Mouse (Mus musculus) midbrain, embryonic 14.5 days (tissue): ENCODE measurements around the gene Sptb. TPM values are rescaled to one million over a fixed set of nuclear protein-coding genes. Genes with fewer than 3 reads are reported as not detected.

Source experiments
- ATAC-seq: fragments of 200-750 bp; cut with Nextera tagmentation; 2 replicates; pipeline ENCODE4 v1.8.0; 2017; ENCODE audit warnings: moderate number of reproducible peaks, moderate library complexity; ENCODE audit not compliant: low FRiP score, low TSS enrichment
- DNase-seq: peaks from one replicate; pipeline ENCODE4 v3.0.0-alpha.2; 2015
- H3K27ac ChIP-seq: fragments of 300-500 bp; sonication (generic); replicated peaks from 2 replicates; pipeline ENCODE4 v1.5.1; 2014; ENCODE audit warnings: mild to moderate bottlenecking, low read depth, low read length, moderate library complexity
- H3K27me3 ChIP-seq: fragments of 300-500 bp; sonication (generic); 2 replicates; pipeline ENCODE4 v1.6.1; 2014; ENCODE audit warnings: low read length, control low read depth, mixed read lengths; ENCODE audit not compliant: control insufficient read depth, insufficient read depth
- H3K36me3 ChIP-seq: fragments of 300-500 bp; sonication (generic); 2 replicates; pipeline ENCODE4 v1.6.1; 2014; ENCODE audit warnings: low read length, control low read depth; ENCODE audit not compliant: control insufficient read depth, insufficient read depth
- H3K4me1 ChIP-seq: fragments of 300-500 bp; sonication (generic); 2 replicates; pipeline ENCODE4 v1.6.1; 2014; ENCODE audit warnings: mild to moderate bottlenecking, antibody characterized with exemption, low read length, control low read depth; ENCODE audit not compliant: control insufficient read depth, insufficient read depth
- H3K4me2 ChIP-seq: fragments of 300-500 bp; sonication (generic); 2 replicates; pipeline ENCODE4 v1.6.1; 2014; ENCODE audit warnings: mild to moderate bottlenecking, low read length, moderate library complexity
- H3K4me3 ChIP-seq: fragments of 300-500 bp; sonication (generic); replicated peaks from 2 replicates; pipeline ENCODE4 v1.5.1; 2014; ENCODE audit warnings: low read depth, low read length
- H3K9ac ChIP-seq: fragments of 300-500 bp; sonication (generic); replicated peaks from 2 replicates; pipeline ENCODE4 v1.6.1; 2014; ENCODE audit warnings: mild to moderate bottlenecking, low read length, moderate library complexity
- H3K9me3 ChIP-seq: fragments of 300-500 bp; sonication (generic); 2 replicates; pipeline ENCODE4 v1.6.1; 2016; ENCODE audit warnings: low read length, control low read depth, mixed read lengths; ENCODE audit not compliant: control insufficient read depth
- WGBS: fragments of 180-500 bp; shearing (Covaris S2); extraction: QIAGEN DNeasy Blood & Tissue Kit; methylation state at CpG from one replicate; pipeline ENCODE4 v1.1.7; 2014; 5-methylcytosine and 5-hydroxymethylcytosine counted together
- polyA plus RNA-seq: library from polyadenylated mRNA; unstranded; fragments of >200 nt; fragmentation: Nextera tagmentation; extraction: Ambion mirVana; gene quantifications from 2 replicates; pipeline ENCODE4 v1.2.1, GENCODE M21; 2014

The Sptb gene
- polyA plus RNA-seq, 1 experiment from 2014 or later = 4.2 TPM

GRCm38 (mm10) chr12:76681937-76682336 lies 28.4 kb downstream of the Sptb start:
- H3K27me3 ChIP-seq = no peaks in the 10 kb centered on the region
- H3K9ac ChIP-seq = no peak overlapping the region
- DNase-seq (no peak), ATAC-seq (no peak)
- H3K27ac ChIP-seq = no peak overlapping the region
- H3K36me3 ChIP-seq = no peaks in the 10 kb centered on the region
- no peak overlapping the region for H3K4me2 ChIP-seq
- H3K4me1 ChIP-seq = no peaks in the 10 kb centered on the region
- no peak overlapping the region for H3K4me3 ChIP-seq
- H3K9me3 ChIP-seq = no peaks in the 10 kb centered on the region

DNA sequence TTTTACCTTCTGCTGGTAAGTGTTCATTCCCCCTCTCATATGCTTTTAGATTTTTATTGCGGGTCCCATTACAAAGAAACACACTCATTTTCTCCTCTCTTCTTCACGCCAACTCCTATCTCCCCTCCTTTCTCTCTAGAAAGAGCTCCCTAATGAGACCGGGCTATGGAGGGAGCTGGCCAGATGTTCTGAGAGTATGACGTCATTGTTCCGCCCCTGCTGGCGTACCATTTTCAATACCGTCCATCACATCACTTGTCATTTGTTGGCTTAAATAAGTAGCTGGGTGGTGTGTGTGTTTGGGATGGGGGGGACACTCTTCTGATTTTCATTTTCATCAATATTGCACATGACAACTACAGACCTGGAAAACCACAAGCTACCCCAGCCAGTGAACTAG lies 33.3 kb downstream of the Sptb start:
- Histone ChIP-seq H3K36me3 (no peaks in the 10 kb centered on the region), H3K27me3 (no peaks in the 10 kb centered on the region), H3K27ac (no peak overlapping the region), H3K4me2 (no peak overlapping the region), H3K9me3 (no peaks in the 10 kb centered on the region), H3K4me3 (no peak overlapping the region), H3K9ac (no peak overlapping the region), H3K4me1 (no peaks in the 10 kb centered on the region)
- ATAC-seq (no peak), DNase-seq (no peak)
- WGBS = 73% methylated on average over 7 of the region's 7 CpGs

DNA sequence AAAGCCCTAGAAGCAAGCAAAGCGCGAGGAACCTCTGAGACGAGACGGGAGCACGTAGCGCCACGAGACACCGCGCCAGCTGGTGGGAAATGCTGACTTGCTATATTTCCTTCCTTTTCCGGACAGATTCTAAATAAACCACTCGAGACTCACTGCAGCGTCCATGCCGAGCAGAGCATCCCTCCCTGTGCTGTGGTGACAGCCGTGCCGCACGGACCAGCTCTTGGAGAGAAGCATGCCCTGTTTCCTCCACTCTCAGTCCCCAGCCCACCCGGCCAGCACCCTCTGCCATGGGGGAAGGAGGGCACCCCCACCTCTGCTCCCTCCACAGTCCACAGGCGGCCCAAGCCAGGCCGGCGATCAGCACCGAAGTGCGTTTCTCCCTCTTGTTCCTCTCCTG lies 33.9 kb downstream of the Sptb start:
- no peaks in the 10 kb centered on the region for H3K9me3 ChIP-seq

GRCm38 (mm10) chr12:76675364-76675763 lies 35.0 kb downstream of the Sptb start:
- H3K36me3 ChIP-seq = no peaks in the 10 kb centered on the region
- ATAC-seq = no peak
- no peak overlapping the region for H3K9ac ChIP-seq
- DNase-seq = no peak
- no peak overlapping the region for H3K4me2 ChIP-seq
- no peaks in the 10 kb centered on the region for H3K27me3 ChIP-seq
- 39% methylated on average over 5 of the region's 5 CpGs for WGBS
- H3K27ac ChIP-seq = no peak overlapping the region
- no peak overlapping the region for H3K4me3 ChIP-seq
- no peaks in the 10 kb centered on the region for H3K4me1 ChIP-seq
- no peaks in the 10 kb centered on the region for H3K9me3 ChIP-seq

More for the DNA sequence above, 33.9 kb downstream of the Sptb start:
- no peak for DNase-seq
- 84% methylated on average over 22 of the region's 22 CpGs for WGBS
- Histone ChIP-seq H3K4me2 (no peak overlapping the region), H3K4me1 (no peaks in the 10 kb centered on the region), H3K36me3 (no peaks in the 10 kb centered on the region), H3K27me3 (no peaks in the 10 kb centered on the region), H3K4me3 (no peak overlapping the region), H3K27ac (no peak overlapping the region), H3K9ac (no peak overlapping the region)
- ATAC-seq = no peak

DNA sequence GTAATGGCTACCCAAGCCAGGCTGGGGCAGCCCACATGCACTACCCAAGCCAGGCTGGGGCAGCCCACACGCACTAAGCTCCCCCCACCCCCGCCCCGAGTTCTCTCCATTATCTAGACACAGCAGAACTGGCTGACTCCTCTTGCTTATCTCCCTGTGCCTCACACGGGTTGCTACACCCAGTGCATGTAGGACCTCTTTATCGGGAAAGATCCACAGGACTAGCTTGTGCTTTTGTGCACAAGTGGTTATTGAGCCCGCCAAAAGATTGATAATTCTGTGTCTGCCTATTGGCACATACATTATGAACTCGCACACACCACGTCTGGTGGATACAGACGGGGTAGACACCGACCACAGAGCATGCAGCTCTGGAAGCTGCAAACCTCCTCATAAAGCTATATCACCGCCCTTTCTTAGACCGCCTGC lies 36.5 kb downstream of the Sptb start:
- Histone ChIP-seq H3K27ac (no peak overlapping the region), H3K9ac (no peak overlapping the region), H3K4me1 (no peaks in the 10 kb centered on the region), H3K9me3 (no peaks in the 10 kb centered on the region), H3K4me3 (no peak overlapping the region), H3K4me2 (no peak overlapping the region), H3K27me3 (no peaks in the 10 kb centered on the region), H3K36me3 (no peaks in the 10 kb centered on the region)
- WGBS = 79% methylated on average over 12 of the region's 12 CpGs
- DNase-seq (no peak), ATAC-seq (no peak)

DNA sequence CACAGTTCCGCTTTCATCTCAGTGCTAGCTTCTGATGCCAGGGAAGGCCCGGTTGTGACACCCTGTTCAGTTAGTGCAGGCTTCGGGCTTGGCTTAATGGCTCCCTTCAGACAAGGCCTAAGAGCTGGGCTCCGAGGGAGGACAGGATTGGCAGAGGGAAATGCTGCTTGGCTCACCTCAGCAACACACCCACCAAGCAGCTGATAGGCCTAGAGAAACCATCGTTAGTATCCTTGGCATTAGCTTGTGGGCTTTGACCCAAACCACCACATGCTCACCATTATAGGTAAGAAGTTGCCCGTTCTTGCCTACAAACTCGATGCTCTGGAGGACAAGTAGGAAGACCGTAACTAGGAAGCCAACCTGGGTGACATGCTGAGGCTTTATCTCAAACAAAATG lies 38.3 kb downstream of the Sptb start:
- Histone ChIP-seq H3K27me3 (no peaks in the 10 kb centered on the region), H3K4me3 (no peak overlapping the region), H3K9me3 (no peaks in the 10 kb centered on the region), H3K27ac (no peak overlapping the region), H3K4me2 (no peak overlapping the region), H3K4me1 (no peaks in the 10 kb centered on the region), H3K36me3 (no peaks in the 10 kb centered on the region), H3K9ac (no peak overlapping the region)
- 87% methylated on average over 8 of the region's 8 CpGs for WGBS
- DNase-seq = no peak
- ATAC-seq = no peak

DNA sequence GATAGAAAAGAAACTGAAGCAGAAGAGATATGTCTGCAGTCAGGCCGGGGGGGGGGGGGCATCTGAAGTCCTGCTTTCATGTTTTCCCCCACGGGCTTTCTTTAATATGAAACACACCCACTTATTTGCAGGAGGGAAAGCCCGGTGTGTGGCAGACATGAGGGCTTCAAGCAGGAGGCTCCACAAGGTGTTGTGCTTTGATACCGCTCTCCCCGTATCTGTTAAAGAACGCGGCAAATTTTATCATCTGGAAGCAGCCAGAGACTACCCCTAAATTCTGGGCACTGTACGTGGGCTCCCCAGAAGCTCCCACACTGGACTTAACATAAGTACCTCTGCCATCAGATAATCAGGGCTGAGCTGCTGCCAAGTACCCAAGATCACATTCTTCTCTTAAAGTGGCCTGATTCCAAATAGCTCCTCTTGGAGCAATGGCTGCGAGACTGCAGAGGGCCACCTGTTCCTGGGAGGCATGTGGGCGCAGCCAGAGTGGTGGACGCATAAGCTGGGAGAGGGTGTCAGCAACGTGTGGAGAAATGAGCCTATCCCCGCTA lies 39.7 kb downstream of the Sptb start:
- H3K4me2 ChIP-seq = no peak overlapping the region
- H3K9me3 ChIP-seq = no peaks in the 10 kb centered on the region
- no peaks in the 10 kb centered on the region for H3K27me3 ChIP-seq
- 80% methylated on average over 13 of the region's 13 CpGs for WGBS
- no peak for ATAC-seq
- H3K27ac ChIP-seq = no peak overlapping the region
- no peak overlapping the region for H3K9ac ChIP-seq
- H3K4me1 ChIP-seq = no peaks in the 10 kb centered on the region
- no peaks in the 10 kb centered on the region for H3K36me3 ChIP-seq
- H3K4me3 ChIP-seq = no peak overlapping the region
- no peak for DNase-seq

DNA sequence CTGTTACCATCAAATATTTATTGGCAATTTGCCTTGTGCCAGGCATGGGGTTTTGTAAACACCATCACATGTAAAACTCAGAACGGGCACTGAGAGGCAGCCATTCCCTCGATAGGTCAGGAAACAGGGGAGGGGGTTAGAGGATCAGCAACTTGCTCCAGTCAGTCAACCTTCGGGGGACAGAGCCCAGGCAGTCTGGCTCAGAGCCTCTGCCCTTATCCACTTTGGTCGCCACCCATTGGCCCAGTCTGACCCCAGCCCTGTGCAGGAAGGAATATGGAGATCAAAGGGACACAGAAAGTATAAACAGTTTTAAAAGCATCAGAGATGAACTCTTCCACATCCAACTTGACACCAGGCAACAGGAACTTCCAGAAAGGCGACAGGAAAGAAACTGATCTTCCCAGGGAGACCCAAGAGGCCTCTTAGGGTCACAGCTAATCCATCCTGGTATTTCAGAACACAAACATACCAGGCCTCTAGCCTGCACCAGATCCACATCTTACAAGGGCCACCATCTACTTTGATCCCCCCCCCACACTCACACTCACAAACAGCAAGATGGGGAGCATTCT lies 40.3 kb downstream of the Sptb start:
- ATAC-seq (no peak), DNase-seq (no peak)
- no peaks in the 10 kb centered on the region for H3K9me3 ChIP-seq
- no peak overlapping the region for H3K4me3 ChIP-seq
- H3K27me3 ChIP-seq = no peaks in the 10 kb centered on the region
- no peaks in the 10 kb centered on the region for H3K36me3 ChIP-seq
- no peak overlapping the region for H3K27ac ChIP-seq
- no peak overlapping the region for H3K9ac ChIP-seq
- WGBS = 29% methylated on average over 5 of the region's 5 CpGs
- no peaks in the 10 kb centered on the region for H3K4me1 ChIP-seq
- H3K4me2 ChIP-seq = no peak overlapping the region

DNA sequence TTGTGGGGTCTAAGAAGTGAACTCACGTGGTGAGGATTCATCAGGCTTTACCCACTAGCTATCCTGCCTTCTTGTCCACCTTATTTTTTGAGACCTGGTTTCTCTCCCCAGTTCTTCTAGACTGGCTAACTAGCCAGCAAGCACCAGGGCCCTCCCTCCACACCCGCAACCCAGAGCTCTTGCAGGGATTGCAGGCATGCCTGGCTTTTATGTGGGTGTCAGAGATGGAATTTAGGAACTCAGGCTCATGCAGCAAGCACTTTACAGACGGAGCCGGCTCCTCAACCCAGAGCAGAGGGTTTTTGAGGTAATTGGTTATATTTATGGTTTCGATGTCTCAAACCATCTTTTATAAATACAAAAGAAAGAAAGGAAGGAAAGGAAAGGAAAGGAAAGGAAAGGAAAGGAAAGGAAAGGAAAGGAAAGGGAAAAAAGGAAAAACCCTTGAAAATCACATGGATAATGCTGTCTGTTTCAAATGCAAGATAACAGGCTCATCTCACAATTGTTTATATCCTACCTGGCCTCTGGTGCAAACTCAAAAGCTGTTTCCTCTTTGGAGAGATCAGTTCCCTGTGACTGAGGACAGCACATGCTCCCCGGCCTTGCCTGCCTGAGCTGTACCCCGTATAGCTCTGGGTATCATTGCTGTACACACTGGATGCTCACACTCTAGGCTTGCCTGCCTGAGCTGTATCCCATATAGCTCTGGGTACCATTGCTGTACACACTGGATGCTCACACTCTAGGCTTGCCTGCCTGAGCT lies 41.5 kb downstream of the Sptb start:
- no peaks in the 10 kb centered on the region for H3K36me3 ChIP-seq
- H3K27me3 ChIP-seq = no peaks in the 10 kb centered on the region
- 0 out of 2 replicates have a peak, but pooled peaks cover 3% of the 10 kb centered on the region for H3K4me1 ChIP-seq
- H3K9ac ChIP-seq = no peak overlapping the region
- H3K4me2 ChIP-seq = no peak overlapping the region
- H3K27ac ChIP-seq = no peak overlapping the region
- WGBS = 92% methylated on average over 7 of the region's 7 CpGs
- no peaks in the 10 kb centered on the region for H3K9me3 ChIP-seq
- DNase-seq (no peak), ATAC-seq (no peak)
- no peak overlapping the region for H3K4me3 ChIP-seq
